Mouse (Mus musculus): ENCODE results near the gene Prcd.
A peak's percentile ranks its signal among the peaks of the same experiment; 100 is the strongest.
"Not testable (repeated sequence)": the region's sequence is repeated elsewhere in the genome, so short reads cannot be mapped to it uniquely, and the experiment has no call there.

Prcd gene

GRCm38 (mm10) chr11:116649711-116650337 lies 3.5 kb upstream of the Prcd start:
- DNase-seq (ENCODE audit: low spot score in 2 of 2) = no peak

- DNase-seq (ENCODE audit: low spot score in 2 of 2) = no peak
These were observed 2.5 kb upstream of the Prcd start for GRCm38 (mm10) chr11:116650811-116651210.

GRCm38 (mm10) chr11:116651339-116651738 lies 2.0 kb upstream of the Prcd start:
- no peak for DNase-seq (ENCODE audit: low spot score in 2 of 2)

GRCm38 (mm10) chr11:116652330-116653098 lies 820 bp upstream of the Prcd start:
- DNase-seq (ENCODE audit: low spot score in 2 of 2) = no peak

- no peak for DNase-seq (ENCODE audit: low spot score in 2 of 2)
These were observed 431 bp downstream of the Prcd start for GRCm38 (mm10) chr11:116653709-116654221.

GRCm38 (mm10) chr11:116654255-116654821 lies 1.0 kb downstream of the Prcd start, which contains the start of gene Cygb:
Gene Cygb, minus strand, starts transcription at chr11:116654313.
- no peak for DNase-seq (ENCODE audit: low spot score in 2 of 2)

- no peak for DNase-seq (ENCODE audit: low spot score in 2 of 2)
These were observed 3.2 kb downstream of the Prcd start for GRCm38 (mm10) chr11:116656348-116657191.

GRCm38 (mm10) chr11:116657311-116658223 lies 4.2 kb downstream of the Prcd start:
- DNase-seq (ENCODE audit: low spot score in 2 of 2) = peak; percentile 25 to 33

GRCm38 (mm10) chr11:116658238-116658637 lies 4.9 kb downstream of the Prcd start:
- no peak for DNase-seq (ENCODE audit: low spot score in 2 of 2)

- DNase-seq (ENCODE audit: low spot score in 2 of 2) = no peak
These were observed 5.8 kb downstream of the Prcd start for GRCm38 (mm10) chr11:116659027-116659621.

- no peak for DNase-seq (ENCODE audit: low spot score in 2 of 2)
These were observed 6.8 kb downstream of the Prcd start for GRCm38 (mm10) chr11:116660181-116660580.

GRCm38 (mm10) chr11:116661291-116661947 lies 8.1 kb downstream of the Prcd start:
- peak in 1 of 2 experiments; percentile 20 for DNase-seq (ENCODE audit: low spot score in 2 of 2)

GRCm38 (mm10) chr11:116661948-116662377 lies 8.6 kb downstream of the Prcd start:
- DNase-seq (ENCODE audit: low spot score in 2 of 2) = no peak

GRCm38 (mm10) chr11:116665289-116665688 lies 12.0 kb downstream of the Prcd start:
- DNase-seq (ENCODE audit: low spot score in 2 of 2) = no peak

- DNase-seq (ENCODE audit: low spot score in 2 of 2) = no peak
These were observed 13.2 kb downstream of the Prcd start for GRCm38 (mm10) chr11:116666566-116666965.

- DNase-seq (ENCODE audit: low spot score in 2 of 2) = not testable (repeated sequence)
These were observed 13.7 kb downstream of the Prcd start for GRCm38 (mm10) chr11:116667012-116667411.

- DNase-seq (ENCODE audit: low spot score in 2 of 2) = no peak
These were observed 14.6 kb downstream of the Prcd start for GRCm38 (mm10) chr11:116667930-116668329.

- DNase-seq (ENCODE audit: low spot score in 2 of 2) = no peak
These were observed 15.1 kb downstream of the Prcd start for GRCm38 (mm10) chr11:116668381-116668825.

GRCm38 (mm10) chr11:116668839-116669238 lies 15.5 kb downstream of the Prcd start:
- DNase-seq (ENCODE audit: low spot score in 2 of 2) = no peak
